Mouse (Mus musculus): ENCODE data around the gene Stk39. TPM values are rescaled to one million over a fixed set of nuclear protein-coding genes. Genes with fewer than 3 reads are reported as not detected.

Stk39 gene
- total RNA-seq (2014; rRNA removed) (1.7 and 1.9 TPM in 2 replicates), polyA plus RNA-seq (2012; rRNA removed) (0.54 and 0.66 TPM in 2 replicates)

DNA sequence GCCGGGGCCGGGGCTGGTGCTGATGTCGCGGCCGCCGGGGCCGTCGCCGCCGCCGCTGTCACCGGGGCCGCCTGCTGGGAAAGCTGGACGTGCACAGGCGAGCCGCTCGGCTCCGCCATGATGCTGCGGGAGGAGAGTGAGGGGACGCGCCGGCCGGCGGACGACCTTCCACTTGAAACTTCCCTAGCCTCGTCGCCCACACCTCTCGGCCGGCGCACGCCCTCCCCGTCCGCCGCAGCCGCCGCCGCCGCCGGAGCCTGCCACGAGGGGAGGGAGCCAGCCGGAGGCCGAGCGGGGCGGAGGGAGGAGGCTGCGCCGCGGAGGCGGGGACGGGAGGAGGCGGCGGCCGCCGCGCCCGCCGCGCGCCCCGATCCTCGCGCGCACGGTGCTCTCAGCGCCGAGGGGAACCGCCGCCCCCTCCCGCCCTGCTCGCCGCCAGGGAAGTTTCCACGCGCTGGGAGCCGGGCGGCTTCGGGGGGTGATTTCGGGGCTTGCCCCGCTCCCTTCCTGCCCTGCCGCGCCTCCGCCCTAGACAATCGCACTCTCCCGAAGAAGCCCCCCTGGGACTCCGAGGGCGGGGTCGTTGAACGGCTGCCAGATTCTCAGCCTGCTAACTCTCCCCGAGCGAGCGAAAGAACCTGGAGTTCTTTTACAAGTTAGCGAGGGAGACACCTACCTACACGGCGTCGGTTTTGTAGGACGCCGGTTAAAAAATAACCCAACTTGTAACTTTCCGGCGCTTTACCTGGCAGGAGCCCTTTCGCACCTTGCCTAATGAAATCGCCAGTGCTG is at the start of gene Stk39:
Gene Stk39 (minus strand): TSS at position 510 of the 792 bp plus-strand sequence.
- Histone ChIP-seq H3K9ac (ENCODE audit: low read depth, low read length) (peak within 1 kb of the TSS; percentile 80), H3K27me3 (ENCODE audit: control insufficient read depth, insufficient read depth, low read length) (no peaks in the 10 kb centered on the region), H3K4me3 (ENCODE audit: insufficient read depth, low read depth, low read length) (peak within 1 kb of the TSS; percentile 89), H3K4me1 (ENCODE audit: control insufficient read depth, insufficient read depth, low read length) (peaks cover 2% of the 10 kb centered on the region; the same call in 1 of the 2 replicates), H3K27ac (replicated peaks; ENCODE audit: insufficient read depth, low read depth, low read length) (peak within 1 kb of the TSS; percentile 58), H3K36me3 (ENCODE audit: control insufficient read depth, insufficient read depth, low read length) (no peaks in the 10 kb centered on the region), H3K79me2 (ENCODE audit: control insufficient read depth, insufficient read depth, low read length) (no peaks in the 10 kb centered on the region)
- peak; percentile 66 for DNase-seq (ENCODE audit: extremely low read depth, low read depth, low spot score)
- under 1% methylated on average over 84 of the region's 99 CpGs for WGBS
- no peak for TF ChIP-seq POLR2A (IDR thresholded peaks at IDR 0.05; ENCODE audit: extremely low read depth, insufficient read depth, low read length)
- no peak for TF ChIP-seq CTCF (IDR thresholded peaks at IDR 0.05; ENCODE audit: low read depth, low read length)

- no peak for TF ChIP-seq POLR2A (IDR thresholded peaks at IDR 0.05; ENCODE audit: extremely low read depth, insufficient read depth, low read length)
- TF ChIP-seq CTCF (IDR thresholded peaks at IDR 0.05; ENCODE audit: low read depth, low read length): no peak
- Histone ChIP-seq H3K9ac (ENCODE audit: low read depth, low read length) (no peak overlapping the region), H3K4me1 (ENCODE audit: control insufficient read depth, insufficient read depth, low read length) (no peaks in the 10 kb centered on the region), H3K79me2 (ENCODE audit: control insufficient read depth, insufficient read depth, low read length) (no peaks in the 10 kb centered on the region), H3K27me3 (ENCODE audit: control insufficient read depth, insufficient read depth, low read length) (no peaks in the 10 kb centered on the region), H3K36me3 (ENCODE audit: control insufficient read depth, insufficient read depth, low read length) (no peaks in the 10 kb centered on the region), H3K4me3 (ENCODE audit: insufficient read depth, low read depth, low read length) (no peak overlapping the region), H3K27ac (replicated peaks; ENCODE audit: insufficient read depth, low read depth, low read length) (no peak overlapping the region)
- no peak for DNase-seq (ENCODE audit: extremely low read depth, low read depth, low spot score)
- 69% methylated on average over 2 of the region's 2 CpGs for WGBS
Observed at GRCm38 (mm10) chr2:68515409-68515808, 43.3 kb upstream of the Stk39 start.

DNA sequence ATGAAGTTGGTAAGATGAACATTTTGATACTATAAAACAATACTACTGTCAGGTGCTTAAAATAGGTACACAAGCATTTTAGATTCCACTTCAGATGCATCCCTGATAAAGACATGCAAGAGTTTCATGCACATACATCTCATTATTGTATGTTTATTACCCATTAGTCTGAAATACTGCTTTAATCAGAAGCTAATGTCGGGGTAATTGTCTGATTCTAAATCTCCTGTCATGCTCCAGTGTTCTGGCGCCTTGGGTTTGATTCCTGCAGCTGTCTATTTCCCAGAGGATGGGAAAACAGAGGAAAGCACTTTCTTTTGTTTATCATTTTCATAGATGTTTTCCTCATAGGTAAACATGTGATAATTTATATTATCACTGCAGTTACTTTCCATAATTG is 31.1 kb upstream of the Stk39 start:
- Histone ChIP-seq H3K27ac (replicated peaks; ENCODE audit: insufficient read depth, low read depth, low read length) (no peak overlapping the region), H3K4me3 (ENCODE audit: insufficient read depth, low read depth, low read length) (no peak overlapping the region), H3K4me1 (ENCODE audit: control insufficient read depth, insufficient read depth, low read length) (no peaks in the 10 kb centered on the region), H3K36me3 (ENCODE audit: control insufficient read depth, insufficient read depth, low read length) (no peaks in the 10 kb centered on the region), H3K9ac (ENCODE audit: low read depth, low read length) (no peak overlapping the region), H3K27me3 (ENCODE audit: control insufficient read depth, insufficient read depth, low read length) (no peaks in the 10 kb centered on the region), H3K79me2 (ENCODE audit: control insufficient read depth, insufficient read depth, low read length) (no peaks in the 10 kb centered on the region)
- DNase-seq (ENCODE audit: extremely low read depth, low read depth, low spot score): no peak
- no peak for TF ChIP-seq POLR2A (IDR thresholded peaks at IDR 0.05; ENCODE audit: extremely low read depth, insufficient read depth, low read length)
- WGBS: 73% methylated on average over 2 of the region's 2 CpGs

DNA sequence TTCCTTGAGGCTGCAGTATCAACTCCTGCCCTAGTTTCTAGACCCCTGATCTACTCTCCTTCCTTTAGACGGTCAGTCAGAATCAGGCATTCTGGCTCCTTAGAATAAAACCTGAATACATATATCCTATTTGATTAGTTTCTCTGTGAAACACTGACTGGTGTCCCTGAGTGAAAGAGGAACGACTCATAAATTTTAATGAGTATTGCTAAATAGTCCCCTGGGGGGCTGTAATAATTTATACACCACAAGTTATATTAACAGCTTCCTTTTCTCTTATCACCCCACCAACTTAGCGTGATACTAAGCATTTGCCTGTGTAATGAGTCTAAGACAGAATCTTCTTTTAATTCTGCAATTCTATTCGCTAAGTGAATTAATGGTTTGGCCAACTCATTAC is 30.7 kb upstream of the Stk39 start:
- H3K36me3 ChIP-seq (ENCODE audit: control insufficient read depth, insufficient read depth, low read length): no peaks in the 10 kb centered on the region
- TF ChIP-seq POLR2A (IDR thresholded peaks at IDR 0.05; ENCODE audit: extremely low read depth, insufficient read depth, low read length) (no peak), CTCF (IDR thresholded peaks at IDR 0.05; ENCODE audit: low read depth, low read length) (no peak)
- 87% methylated on average over 4 of the region's 4 CpGs for WGBS
- H3K79me2 ChIP-seq (ENCODE audit: control insufficient read depth, insufficient read depth, low read length): no peaks in the 10 kb centered on the region
- no peaks in the 10 kb centered on the region for H3K4me1 ChIP-seq (ENCODE audit: control insufficient read depth, insufficient read depth, low read length)
- H3K9ac ChIP-seq (ENCODE audit: low read depth, low read length): no peak overlapping the region
- no peak for DNase-seq (ENCODE audit: extremely low read depth, low read depth, low spot score)
- H3K27me3 ChIP-seq (ENCODE audit: control insufficient read depth, insufficient read depth, low read length): no peaks in the 10 kb centered on the region
- H3K4me3 ChIP-seq (ENCODE audit: insufficient read depth, low read depth, low read length): no peak overlapping the region
- no peak overlapping the region for H3K27ac ChIP-seq (replicated peaks; ENCODE audit: insufficient read depth, low read depth, low read length)

DNA sequence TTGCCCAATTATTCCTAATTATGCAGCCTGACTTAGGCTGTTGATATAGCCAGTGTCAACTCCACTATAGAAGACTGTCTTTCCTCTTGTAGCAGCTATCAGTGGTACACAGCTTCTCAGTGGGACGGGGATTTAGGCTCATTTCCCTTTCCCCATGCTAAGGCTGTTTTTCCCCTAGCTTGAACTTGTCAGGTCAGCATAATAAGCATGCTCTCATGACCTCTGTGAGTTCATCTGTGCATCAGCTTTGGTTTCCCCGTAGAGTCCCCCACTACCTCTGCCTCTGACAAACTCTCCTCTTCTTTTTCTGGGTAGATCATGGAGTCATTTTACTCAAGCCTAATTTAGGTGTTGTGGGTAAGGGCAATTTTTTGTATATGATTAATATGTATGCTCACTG is 30.2 kb upstream of the Stk39 start:
- Histone ChIP-seq H3K9ac (ENCODE audit: low read depth, low read length) (no peak overlapping the region), H3K36me3 (ENCODE audit: control insufficient read depth, insufficient read depth, low read length) (no peaks in the 10 kb centered on the region), H3K27me3 (ENCODE audit: control insufficient read depth, insufficient read depth, low read length) (no peaks in the 10 kb centered on the region), H3K27ac (replicated peaks; ENCODE audit: insufficient read depth, low read depth, low read length) (no peak overlapping the region), H3K79me2 (ENCODE audit: control insufficient read depth, insufficient read depth, low read length) (no peaks in the 10 kb centered on the region), H3K4me3 (ENCODE audit: insufficient read depth, low read depth, low read length) (no peak overlapping the region), H3K4me1 (ENCODE audit: control insufficient read depth, insufficient read depth, low read length) (no peaks in the 10 kb centered on the region)
- 65% methylated on average over 2 of the region's 2 CpGs for WGBS
- no peak for DNase-seq (ENCODE audit: extremely low read depth, low read depth, low spot score)
- TF ChIP-seq POLR2A (IDR thresholded peaks at IDR 0.05; ENCODE audit: extremely low read depth, insufficient read depth, low read length): no peak
- TF ChIP-seq CTCF (IDR thresholded peaks at IDR 0.05; ENCODE audit: low read depth, low read length): no peak

- Histone ChIP-seq H3K27ac (replicated peaks; ENCODE audit: insufficient read depth, low read depth, low read length) (no peak overlapping the region), H3K79me2 (ENCODE audit: control insufficient read depth, insufficient read depth, low read length) (no peaks in the 10 kb centered on the region), H3K27me3 (ENCODE audit: control insufficient read depth, insufficient read depth, low read length) (no peaks in the 10 kb centered on the region; the same call in 1 of the 2 replicates), H3K36me3 (ENCODE audit: control insufficient read depth, insufficient read depth, low read length) (no peaks in the 10 kb centered on the region), H3K4me1 (ENCODE audit: control insufficient read depth, insufficient read depth, low read length) (no peaks in the 10 kb centered on the region), H3K4me3 (ENCODE audit: insufficient read depth, low read depth, low read length) (no peak overlapping the region), H3K9ac (ENCODE audit: low read depth, low read length) (no peak overlapping the region)
- WGBS: 91% methylated on average over 4 of the region's 4 CpGs
- DNase-seq (ENCODE audit: extremely low read depth, low read depth, low spot score): no peak
- no peak for TF ChIP-seq POLR2A (IDR thresholded peaks at IDR 0.05; ENCODE audit: extremely low read depth, insufficient read depth, low read length)
- no peak for TF ChIP-seq CTCF (IDR thresholded peaks at IDR 0.05; ENCODE audit: low read depth, low read length)
Observed at GRCm38 (mm10) chr2:68486275-68486674, 14.2 kb upstream of the Stk39 start.
